Mouse (Mus musculus) kidney, adult 18-20 months (tissue): ENCODE data around the gene Ddost.

ENCODE experiments used
- DNase-seq: peaks from one replicate; pipeline ENCODE4 v3.0.0; 2021

Gene Ddost

DNA sequence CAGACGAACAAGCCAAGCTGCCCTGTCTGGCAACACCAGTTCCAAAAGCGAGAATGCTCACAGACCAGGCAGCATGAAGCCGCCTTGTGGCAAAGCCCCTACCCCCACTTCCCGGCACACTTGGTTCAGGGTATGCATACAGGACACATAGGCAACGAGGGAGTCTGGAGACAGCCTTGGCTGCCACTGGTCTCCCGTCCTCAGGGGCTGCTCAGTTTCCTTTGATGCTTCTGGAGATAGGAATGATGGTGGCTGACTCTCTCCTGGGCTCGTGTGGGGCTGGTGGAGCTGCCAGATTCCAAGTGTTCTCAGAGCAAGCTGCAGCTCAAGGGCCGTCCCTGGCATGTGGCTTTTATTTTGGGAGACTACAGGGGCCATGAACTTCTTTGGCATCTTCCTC, 36.9 kb downstream of the Ddost start:
- DNase-seq: no peak

DNA sequence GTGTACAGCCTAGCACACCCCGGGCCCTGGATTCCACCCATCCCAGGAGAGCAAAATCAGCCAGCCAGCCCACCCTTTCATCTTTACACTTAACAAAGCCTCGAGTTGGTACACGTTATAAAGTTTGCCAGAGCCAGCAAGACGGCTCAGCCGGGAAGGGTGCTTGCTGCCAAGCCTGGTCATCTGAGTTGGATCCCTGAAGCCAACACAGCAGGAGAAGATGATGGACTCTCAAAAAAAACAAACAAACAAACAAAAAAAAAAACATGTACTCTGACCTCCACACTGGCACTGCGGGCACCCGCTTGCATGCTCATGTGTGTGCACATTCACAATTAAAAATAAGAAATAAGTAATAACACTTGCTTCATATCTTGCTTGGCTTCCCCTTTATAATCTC, 37.5 kb downstream of the Ddost start:
- DNase-seq: no peak

GRCm38 (mm10) chr4:138342778-138343177, 38.2 kb downstream of the Ddost start:
- peak; percentile 83 for DNase-seq

- peak; percentile 65 for DNase-seq
Measured at GRCm38 (mm10) chr4:138343341-138343837, 38.9 kb downstream of the Ddost start.

GRCm38 (mm10) chr4:138344891-138345545, 40.5 kb downstream of the Ddost start:
- DNase-seq: no peak

DNA sequence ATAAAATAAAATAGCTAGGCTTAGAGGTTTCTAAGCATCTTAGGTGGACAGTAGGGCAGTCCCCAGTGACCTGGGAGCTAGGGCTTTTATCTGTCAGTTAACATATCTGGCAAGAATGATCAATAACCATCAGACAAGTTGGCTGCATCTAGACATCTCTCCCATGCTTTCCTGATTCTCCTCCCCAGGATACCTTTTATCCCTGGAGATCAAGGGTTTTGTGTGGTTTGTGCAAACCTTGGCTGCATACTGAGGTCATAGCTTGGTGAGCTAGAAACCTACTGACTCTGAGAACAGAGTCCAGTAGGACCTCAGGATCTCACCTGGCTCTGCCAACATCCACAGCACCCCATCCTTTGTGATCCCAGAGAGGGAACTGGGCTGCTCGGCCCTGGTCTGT, 42.8 kb downstream of the Ddost start:
- no peak for DNase-seq

GRCm38 (mm10) chr4:138348716-138349115, 44.2 kb downstream of the Ddost start:
- peak; percentile 51 for DNase-seq

DNA sequence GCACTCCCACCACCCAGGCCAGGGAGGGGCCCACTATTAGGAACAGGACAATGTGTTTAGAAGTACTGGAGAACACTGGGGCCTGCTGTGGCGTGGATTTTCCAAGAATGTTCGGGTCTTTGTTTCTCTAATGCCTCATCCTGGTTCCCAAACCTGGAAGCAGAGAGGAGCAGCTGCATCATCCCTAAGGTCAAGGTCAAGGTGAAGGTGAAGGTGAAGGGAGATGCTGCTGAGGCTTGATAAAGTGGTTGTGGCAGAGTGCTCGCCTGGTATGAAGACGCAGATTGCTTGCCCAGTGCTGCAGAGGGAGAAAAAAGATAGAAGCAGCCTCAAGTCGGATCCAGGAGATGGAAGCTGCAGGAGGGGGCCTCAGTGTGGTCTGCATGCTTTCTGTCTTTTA, 47.3 kb downstream of the Ddost start:
- no peak for DNase-seq

DNA sequence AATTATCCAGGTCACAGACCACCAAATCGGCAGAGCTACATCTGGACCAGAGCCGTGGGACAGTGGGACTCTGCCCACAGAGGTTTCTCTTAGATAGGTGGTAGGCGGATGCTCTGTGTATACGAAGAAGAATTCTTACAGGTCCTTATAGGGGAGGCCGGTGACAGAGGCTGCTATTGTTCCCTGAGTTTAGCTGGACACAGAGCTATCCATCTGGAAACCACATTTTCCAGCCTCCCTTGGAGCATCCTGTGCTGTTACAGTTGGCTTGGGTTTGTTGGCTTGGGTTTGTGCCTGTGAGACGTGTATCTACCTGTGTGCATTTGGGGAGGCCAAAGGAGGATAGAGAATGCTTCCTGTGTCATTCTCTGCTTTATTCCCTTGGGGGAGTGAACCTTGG, 48.2 kb downstream of the Ddost start:
- DNase-seq: no peak

DNA sequence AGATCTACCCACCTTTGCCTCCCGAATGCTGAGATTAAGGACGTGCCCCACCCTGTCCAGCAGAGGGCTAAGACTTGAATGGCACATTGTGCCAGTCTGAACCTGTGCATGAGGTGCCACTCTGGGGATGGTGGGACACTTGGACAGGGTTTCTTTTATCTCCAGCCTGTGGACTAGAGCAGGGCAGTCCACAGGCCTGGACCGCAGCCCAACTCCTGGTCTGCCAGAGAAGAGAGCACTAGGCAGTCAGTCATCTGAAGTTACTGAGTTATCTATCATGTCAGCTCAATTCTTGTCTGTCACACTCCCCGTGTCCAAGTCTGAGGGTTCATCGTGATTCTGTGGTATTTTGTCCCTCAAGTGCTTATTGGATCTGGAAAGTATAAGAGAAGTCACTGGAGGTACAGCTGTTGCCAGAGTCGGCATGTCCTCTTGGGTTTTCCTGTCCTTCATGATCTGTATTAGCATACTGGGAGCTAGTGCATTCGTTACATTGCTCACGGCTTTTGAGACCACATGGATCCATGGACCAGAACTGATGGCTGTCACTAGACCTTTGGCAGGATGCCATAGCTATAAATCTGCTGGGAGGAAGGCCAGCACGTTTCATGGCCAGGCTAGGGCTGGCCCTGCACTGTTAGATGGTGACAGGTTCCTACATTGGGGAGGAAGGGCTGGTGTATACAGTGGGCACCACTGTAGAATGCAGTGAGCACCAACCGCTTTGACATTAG, 49.1 kb downstream of the Ddost start:
- peak; percentile 72 for DNase-seq

GRCm38 (mm10) chr4:138355496-138355895, 51.0 kb downstream of the Ddost start:
- DNase-seq: no peak

- DNase-seq: no peak
Measured at GRCm38 (mm10) chr4:138356141-138356540, 51.6 kb downstream of the Ddost start.

DNA sequence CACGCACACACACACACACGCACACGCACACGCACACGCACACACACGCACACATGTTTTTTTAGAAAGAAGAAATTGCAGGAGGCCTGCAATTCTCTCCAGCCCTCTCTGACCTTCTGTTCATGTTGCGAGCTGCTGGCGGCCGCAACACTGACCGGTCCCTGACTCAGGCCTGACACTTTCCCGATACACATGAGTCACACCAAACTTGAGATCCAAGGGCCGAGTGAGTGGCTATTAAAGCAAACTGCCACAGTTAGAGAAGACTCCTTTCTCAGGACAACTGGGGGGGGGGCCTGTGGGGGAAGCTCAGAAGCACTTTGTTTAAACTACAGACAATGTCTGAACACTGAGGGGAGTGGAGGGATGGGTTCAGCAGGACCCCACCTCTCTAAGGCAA, 52.0 kb downstream of the Ddost start:
- DNase-seq: no peak

DNA sequence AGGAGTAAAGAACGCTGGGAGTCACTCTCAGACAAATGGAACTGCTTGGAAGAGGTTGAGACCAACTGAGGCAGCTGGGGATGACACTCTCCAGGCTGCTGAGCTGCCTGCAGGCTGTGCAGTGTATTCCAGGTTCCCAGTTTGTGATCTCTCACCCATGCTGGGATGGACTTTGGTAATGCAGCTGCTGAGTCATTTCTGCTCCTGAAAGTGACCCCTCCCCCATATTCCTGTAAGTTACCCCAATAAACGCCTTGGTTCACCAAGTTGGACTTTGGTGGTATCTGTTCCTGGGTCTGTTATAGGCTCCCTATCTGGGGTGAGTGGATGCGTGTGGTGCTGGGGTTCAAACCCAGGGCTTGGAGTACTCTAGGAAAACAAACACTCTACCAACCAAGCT, 53.6 kb downstream of the Ddost start:
- no peak for DNase-seq

DNA sequence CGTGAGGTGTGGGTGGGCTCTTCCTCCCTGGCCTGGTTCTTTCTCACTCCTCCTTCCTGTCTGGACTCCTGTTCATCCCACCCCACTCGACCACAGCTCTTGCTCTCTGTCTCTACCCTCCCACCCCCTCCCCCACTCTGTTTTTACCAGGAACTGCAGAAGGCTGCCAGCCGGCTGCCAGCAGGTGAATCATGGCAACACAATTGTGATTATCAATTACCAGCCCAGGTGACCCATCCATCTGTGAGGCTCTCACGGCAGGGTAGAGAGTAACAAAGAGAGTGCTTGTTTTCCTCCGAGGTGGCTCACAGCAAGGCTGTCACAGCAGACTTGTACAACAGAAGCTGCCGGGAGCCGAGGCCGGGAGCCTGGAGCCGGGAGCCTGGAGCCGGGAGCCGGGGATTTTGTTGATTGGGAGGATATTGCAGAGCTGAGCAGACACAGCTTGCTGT, 56.9 kb downstream of the Ddost start:
- DNase-seq: no peak
